Mouse (Mus musculus): ENCODE measurements around the gene Mprip. TPM values are rescaled to one million over a fixed set of nuclear protein-coding genes. Genes with fewer than 3 reads are reported as not detected.
"Not testable (repeated sequence)": the region's sequence is repeated elsewhere in the genome, so short reads cannot be mapped to it uniquely, and the experiment has no call there.

Gene Mprip
- polyA plus RNA-seq, 1 experiment = 221 TPM

- Histone ChIP-seq H3K4me3 (ENCODE audit: control insufficient read depth, insufficient read depth, low read length) (no peak overlapping the region), H3K4me1 (replicated peaks; ENCODE audit: control insufficient read depth, insufficient read depth, low read length) (no peaks in the 10 kb centered on the region), H3K36me3 (ENCODE audit: control insufficient read depth, insufficient read depth, low read length) (no peaks in the 10 kb centered on the region), H3K27ac (ENCODE audit: control insufficient read depth, insufficient read depth, low read length) (no peak overlapping the region), H3K27me3 (ENCODE audit: control insufficient read depth, insufficient read depth, low read length) (no peaks in the 10 kb centered on the region)
- 97% methylated on average over 5 of the region's 5 CpGs for WGBS
- TF ChIP-seq CTCF (IDR thresholded peaks at IDR 0.05; ENCODE audit: borderline replicate concordance, control insufficient read depth, extremely low read depth, insufficient read depth, low read length, poor library complexity) (no peak), POLR2A (IDR thresholded peaks at IDR 0.05; ENCODE audit: control insufficient read depth, extremely low read depth, insufficient read depth, low read length, poor library complexity) (no peak)
- DNase-seq = no peak
Observed at GRCm38 (mm10) chr11:59719185-59719584, 58.1 kb downstream of the Mprip start.

- 74% methylated on average over 2 of the region's 2 CpGs for WGBS
- no peaks in the 10 kb centered on the region for H3K4me1 ChIP-seq (replicated peaks; ENCODE audit: control insufficient read depth, insufficient read depth, low read length)
- H3K36me3 ChIP-seq (ENCODE audit: control insufficient read depth, insufficient read depth, low read length) = no peaks in the 10 kb centered on the region
- H3K27me3 ChIP-seq (ENCODE audit: control insufficient read depth, insufficient read depth, low read length) = no peaks in the 10 kb centered on the region
- TF ChIP-seq POLR2A (IDR thresholded peaks at IDR 0.05; ENCODE audit: control insufficient read depth, extremely low read depth, insufficient read depth, low read length, poor library complexity) (no peak), CTCF (IDR thresholded peaks at IDR 0.05; ENCODE audit: borderline replicate concordance, control insufficient read depth, extremely low read depth, insufficient read depth, low read length, poor library complexity) (no peak)
- no peak for DNase-seq
- H3K4me3 ChIP-seq (ENCODE audit: control insufficient read depth, insufficient read depth, low read length) = no peak overlapping the region
- H3K27ac ChIP-seq (ENCODE audit: control insufficient read depth, insufficient read depth, low read length) = no peak overlapping the region
Observed at GRCm38 (mm10) chr11:59721385-59721784, 60.3 kb downstream of the Mprip start.

- peaks cover 3% of the 10 kb centered on the region for H3K36me3 ChIP-seq (ENCODE audit: control insufficient read depth, insufficient read depth, low read length)
- 89% methylated on average over 3 of the region's 3 CpGs for WGBS
- H3K27me3 ChIP-seq (ENCODE audit: control insufficient read depth, insufficient read depth, low read length) = no peaks in the 10 kb centered on the region
- no peak for DNase-seq
- TF ChIP-seq POLR2A (IDR thresholded peaks at IDR 0.05; ENCODE audit: control insufficient read depth, extremely low read depth, insufficient read depth, low read length, poor library complexity) = no peak
- TF ChIP-seq CTCF (IDR thresholded peaks at IDR 0.05; ENCODE audit: borderline replicate concordance, control insufficient read depth, extremely low read depth, insufficient read depth, low read length, poor library complexity) = no peak
- no peak overlapping the region for H3K4me3 ChIP-seq (ENCODE audit: control insufficient read depth, insufficient read depth, low read length)
- H3K27ac ChIP-seq (ENCODE audit: control insufficient read depth, insufficient read depth, low read length) = no peak overlapping the region
- no peaks in the 10 kb centered on the region for H3K4me1 ChIP-seq (replicated peaks; ENCODE audit: control insufficient read depth, insufficient read depth, low read length)
Observed at GRCm38 (mm10) chr11:59727204-59727603, 66.1 kb downstream of the Mprip start.

GRCm38 (mm10) chr11:59731821-59732220, 70.7 kb downstream of the Mprip start:
- TF ChIP-seq POLR2A (IDR thresholded peaks at IDR 0.05; ENCODE audit: control insufficient read depth, extremely low read depth, insufficient read depth, low read length, poor library complexity) (no peak), CTCF (IDR thresholded peaks at IDR 0.05; ENCODE audit: borderline replicate concordance, control insufficient read depth, extremely low read depth, insufficient read depth, low read length, poor library complexity) (no peak)
- no peak for DNase-seq
- no peak overlapping the region for H3K27ac ChIP-seq (ENCODE audit: control insufficient read depth, insufficient read depth, low read length)
- peaks cover 10% of the 10 kb centered on the region for H3K36me3 ChIP-seq (ENCODE audit: control insufficient read depth, insufficient read depth, low read length)
- H3K27me3 ChIP-seq (ENCODE audit: control insufficient read depth, insufficient read depth, low read length) = no peaks in the 10 kb centered on the region
- H3K4me3 ChIP-seq (ENCODE audit: control insufficient read depth, insufficient read depth, low read length) = no peak overlapping the region
- 95% methylated on average over 3 of the region's 3 CpGs for WGBS
- H3K4me1 ChIP-seq (replicated peaks; ENCODE audit: control insufficient read depth, insufficient read depth, low read length) = no peaks in the 10 kb centered on the region

- Histone ChIP-seq H3K27me3 (ENCODE audit: control insufficient read depth, insufficient read depth, low read length) (no peaks in the 10 kb centered on the region), H3K36me3 (ENCODE audit: control insufficient read depth, insufficient read depth, low read length) (peaks cover 17% of the 10 kb centered on the region), H3K4me3 (ENCODE audit: control insufficient read depth, insufficient read depth, low read length) (no peak overlapping the region), H3K27ac (ENCODE audit: control insufficient read depth, insufficient read depth, low read length) (peak overlapping the region; percentile 4; the same call in 1 of the 2 replicates), H3K4me1 (replicated peaks; ENCODE audit: control insufficient read depth, insufficient read depth, low read length) (no peaks in the 10 kb centered on the region)
- DNase-seq = peak; percentile 4
- TF ChIP-seq POLR2A (IDR thresholded peaks at IDR 0.05; ENCODE audit: control insufficient read depth, extremely low read depth, insufficient read depth, low read length, poor library complexity) (no peak), CTCF (IDR thresholded peaks at IDR 0.05; ENCODE audit: borderline replicate concordance, control insufficient read depth, extremely low read depth, insufficient read depth, low read length, poor library complexity) (no peak)
- 81% methylated on average over 1 of the region's 1 CpGs for WGBS
Observed at GRCm38 (mm10) chr11:59732407-59733066, 71.4 kb downstream of the Mprip start.

- H3K36me3 ChIP-seq (ENCODE audit: control insufficient read depth, insufficient read depth, low read length) = peaks cover 26% of the 10 kb centered on the region
- H3K4me1 ChIP-seq (replicated peaks; ENCODE audit: control insufficient read depth, insufficient read depth, low read length); H3K27ac ChIP-seq (ENCODE audit: control insufficient read depth, insufficient read depth, low read length); H3K4me3 ChIP-seq (ENCODE audit: control insufficient read depth, insufficient read depth, low read length); DNase-seq; H3K27me3 ChIP-seq (ENCODE audit: control insufficient read depth, insufficient read depth, low read length): not testable (repeated sequence)
- WGBS = 89% methylated on average over 5 of the region's 5 CpGs
Observed at GRCm38 (mm10) chr11:59733600-59733999, 72.5 kb downstream of the Mprip start.

GRCm38 (mm10) chr11:59734335-59734734, 73.2 kb downstream of the Mprip start:
- H3K4me1 ChIP-seq (replicated peaks; ENCODE audit: control insufficient read depth, insufficient read depth, low read length) = no peaks in the 10 kb centered on the region
- no peak overlapping the region for H3K27ac ChIP-seq (ENCODE audit: control insufficient read depth, insufficient read depth, low read length)
- 89% methylated on average over 1 of the region's 1 CpGs for WGBS
- no peak for DNase-seq
- no peaks in the 10 kb centered on the region for H3K27me3 ChIP-seq (ENCODE audit: control insufficient read depth, insufficient read depth, low read length)
- no peak overlapping the region for H3K4me3 ChIP-seq (ENCODE audit: control insufficient read depth, insufficient read depth, low read length)
- TF ChIP-seq POLR2A (IDR thresholded peaks at IDR 0.05; ENCODE audit: control insufficient read depth, extremely low read depth, insufficient read depth, low read length, poor library complexity) = no peak
- TF ChIP-seq CTCF (IDR thresholded peaks at IDR 0.05; ENCODE audit: borderline replicate concordance, control insufficient read depth, extremely low read depth, insufficient read depth, low read length, poor library complexity) = no peak
- H3K36me3 ChIP-seq (ENCODE audit: control insufficient read depth, insufficient read depth, low read length) = peaks cover 27% of the 10 kb centered on the region

- H3K4me3 ChIP-seq (ENCODE audit: control insufficient read depth, insufficient read depth, low read length); DNase-seq; H3K27me3 ChIP-seq (ENCODE audit: control insufficient read depth, insufficient read depth, low read length); H3K4me1 ChIP-seq (replicated peaks; ENCODE audit: control insufficient read depth, insufficient read depth, low read length); H3K27ac ChIP-seq (ENCODE audit: control insufficient read depth, insufficient read depth, low read length): not testable (repeated sequence)
- WGBS = 92% methylated on average over 4 of the region's 4 CpGs
- peaks cover 35% of the 10 kb centered on the region for H3K36me3 ChIP-seq (ENCODE audit: control insufficient read depth, insufficient read depth, low read length)
Observed at GRCm38 (mm10) chr11:59735938-59736337, 74.8 kb downstream of the Mprip start.

All from thymus, adult 2 months (tissue).